Mouse (Mus musculus): ENCODE data around the gene Taar8b.
"Not testable (repeated sequence)": the region's sequence is repeated elsewhere in the genome, so short reads cannot be mapped to it uniquely, and the experiment has no call there.

The Taar8b gene

DNA sequence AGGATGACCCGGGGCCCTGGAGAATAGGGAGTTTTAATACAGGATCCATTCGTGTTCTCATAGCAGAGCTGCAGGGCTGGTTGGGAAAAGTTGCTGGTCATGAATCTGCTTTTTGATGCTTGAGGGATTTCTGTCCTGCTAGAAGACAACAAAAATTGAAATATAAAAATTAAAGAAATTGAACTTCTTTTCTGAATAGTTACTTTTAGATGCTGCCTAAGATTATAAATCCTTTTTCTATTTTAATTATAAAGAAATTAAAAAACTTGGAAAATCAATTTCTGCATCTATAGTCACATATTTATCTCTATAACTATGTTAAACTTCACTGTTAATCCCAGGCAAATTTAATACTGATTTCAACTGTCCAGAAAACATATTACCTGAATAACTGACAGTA is at the start of gene Taar8b:
Gene Taar8b (minus strand): TSS at position 101 of the 400 bp plus-strand sequence.
- DNase-seq, result no peak

DNA sequence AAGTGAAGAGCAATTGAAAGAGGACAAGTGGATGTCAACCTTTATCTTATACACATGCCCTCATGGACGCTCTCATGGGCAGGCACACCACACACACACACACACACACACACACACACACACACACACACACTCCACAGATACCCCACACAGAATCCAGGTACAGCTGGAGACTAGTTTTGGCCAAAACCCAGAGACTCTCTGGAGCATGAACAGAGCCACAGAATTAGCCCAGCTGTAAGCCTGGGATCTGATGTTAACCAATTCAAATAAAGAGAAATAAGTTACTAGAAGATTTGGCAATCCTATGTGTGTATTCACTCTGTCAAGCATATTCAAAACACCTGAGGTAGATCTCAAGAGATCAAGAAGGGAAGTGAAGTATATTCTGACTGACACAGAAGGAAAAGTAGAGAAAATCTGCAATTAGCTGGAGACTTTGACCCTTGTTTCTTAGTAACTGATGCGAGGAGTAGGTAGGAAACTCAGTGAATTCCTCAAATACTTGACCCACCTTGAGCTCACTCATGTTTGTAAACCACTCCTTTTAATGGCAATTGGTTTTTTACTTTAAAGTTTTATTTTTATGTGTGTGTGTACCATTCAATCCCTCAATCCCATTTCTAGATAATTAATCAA is 46.6 kb upstream of the Taar8b start:
- DNase-seq, result no peak

GRCm38 (mm10) chr10:24134071-24134645 is 42.1 kb upstream of the Taar8b start:
- no peak for DNase-seq

GRCm38 (mm10) chr10:24133132-24133531 is 41.0 kb upstream of the Taar8b start:
- DNase-seq, result no peak

DNA sequence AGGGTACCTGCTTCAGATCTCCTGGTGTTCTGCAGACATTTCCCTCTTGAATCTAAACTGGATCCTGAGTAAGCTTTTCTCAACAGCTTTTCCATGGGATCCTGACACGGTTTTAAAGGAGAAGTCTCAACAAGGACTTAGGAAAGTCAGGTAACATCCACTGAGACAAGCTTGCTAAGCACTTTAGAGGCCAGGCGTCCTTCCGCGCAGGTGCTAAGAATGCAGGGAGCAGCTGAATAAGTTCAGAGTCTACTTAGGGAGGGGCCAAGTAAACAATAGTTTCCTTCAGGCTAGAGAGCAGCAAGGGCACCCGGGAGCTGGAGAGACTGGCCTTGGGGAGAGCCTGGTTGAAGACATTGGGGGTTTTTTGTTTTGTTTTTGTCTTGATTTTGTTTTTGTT is 40.2 kb upstream of the Taar8b start:
- DNase-seq, result peak; percentile 44

- DNase-seq, result peak; percentile 78
Observed at GRCm38 (mm10) chr10:24131451-24132262, 39.6 kb upstream of the Taar8b start.

DNA sequence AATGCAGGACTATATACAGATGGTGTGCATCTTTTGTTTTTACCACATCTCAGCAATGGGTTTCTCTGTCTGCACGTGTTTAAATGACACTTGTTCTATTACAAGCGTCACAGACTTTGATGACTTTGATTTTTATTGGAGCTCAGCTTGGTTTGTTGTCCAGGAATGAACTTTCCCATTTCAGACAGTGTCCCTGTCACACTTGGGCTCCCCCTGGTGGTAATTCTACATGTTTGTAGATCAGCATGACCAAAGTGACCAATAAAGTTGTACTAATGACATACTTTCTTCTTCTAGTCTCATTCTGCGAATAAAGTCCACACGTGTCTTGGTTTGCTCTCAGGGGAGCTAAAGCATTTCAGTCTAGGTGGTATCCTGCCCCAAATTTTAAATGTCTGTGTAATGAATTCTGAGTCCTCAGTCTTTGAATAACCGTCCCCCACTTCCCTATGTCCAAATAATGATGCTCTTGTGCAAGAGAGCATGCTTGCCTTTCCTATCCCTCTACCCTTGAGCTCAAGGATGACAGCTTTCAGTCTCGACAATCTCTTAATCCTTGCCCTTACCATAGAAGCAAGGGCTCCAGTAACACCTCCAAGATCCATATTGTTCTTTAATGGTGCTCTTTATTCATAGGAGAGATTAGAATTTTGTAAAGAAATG is 19.2 kb upstream of the Taar8b start:
- peak; percentile 72 for DNase-seq

- not testable (repeated sequence) for DNase-seq
Observed at GRCm38 (mm10) chr10:24109434-24109833, 17.3 kb upstream of the Taar8b start, which contains the start of gene Taar9. Taar9 (minus strand) TSS chr10:24109534.

GRCm38 (mm10) chr10:24108236-24108635 is 16.1 kb upstream of the Taar8b start:
- DNase-seq, result no peak

DNA sequence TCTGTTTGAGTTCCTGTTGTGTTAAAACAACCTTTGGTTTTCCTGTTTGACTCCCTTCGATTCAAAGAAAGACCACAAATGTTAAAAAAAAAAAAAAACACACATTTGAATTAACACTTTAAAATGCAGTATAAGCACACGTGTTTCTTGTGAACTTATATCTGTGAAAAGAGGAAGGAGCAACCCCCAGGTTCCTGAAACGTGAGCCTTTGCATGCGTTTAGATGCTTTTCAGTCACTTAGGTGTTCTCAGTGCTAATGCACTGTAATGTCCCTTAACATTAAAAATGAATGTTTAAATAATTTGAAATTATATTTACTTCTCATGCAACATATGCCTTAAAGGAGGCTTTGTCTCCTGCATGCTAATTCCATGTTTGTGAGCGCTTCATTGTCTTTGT is 15.7 kb upstream of the Taar8b start:
- no peak for DNase-seq

- not testable (repeated sequence) for DNase-seq
Observed at GRCm38 (mm10) chr10:24103299-24103698, 11.2 kb upstream of the Taar8b start.

GRCm38 (mm10) chr10:24101812-24102211 is 9.7 kb upstream of the Taar8b start, which contains the start of gene Taar8c:
Taar8c (minus strand) TSS chr10:24101912.
- DNase-seq, result not testable (repeated sequence)

DNA sequence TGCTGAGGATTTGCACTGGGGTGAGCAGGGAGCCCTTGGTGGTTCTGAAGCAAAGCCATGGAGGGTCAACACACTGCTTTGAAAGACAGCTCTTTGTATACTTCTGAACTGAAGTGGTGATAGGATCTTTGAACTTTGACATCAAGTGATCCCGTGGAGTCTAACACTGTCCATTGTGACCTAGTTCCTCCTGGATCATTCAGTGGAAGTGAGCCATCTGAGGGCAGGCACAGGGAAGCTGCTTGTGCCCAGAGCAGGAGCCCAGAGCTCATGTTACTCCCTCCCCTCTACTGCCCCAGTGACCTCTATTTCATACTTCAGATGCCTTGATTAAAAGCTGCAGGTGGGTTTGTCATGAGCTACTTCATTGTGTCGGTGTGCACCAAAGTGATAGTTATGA is 4.9 kb upstream of the Taar8b start:
- not testable (repeated sequence) for DNase-seq

- DNase-seq, result no peak
Observed at GRCm38 (mm10) chr10:24087168-24087567, 4.9 kb downstream of the Taar8b start.

DNA sequence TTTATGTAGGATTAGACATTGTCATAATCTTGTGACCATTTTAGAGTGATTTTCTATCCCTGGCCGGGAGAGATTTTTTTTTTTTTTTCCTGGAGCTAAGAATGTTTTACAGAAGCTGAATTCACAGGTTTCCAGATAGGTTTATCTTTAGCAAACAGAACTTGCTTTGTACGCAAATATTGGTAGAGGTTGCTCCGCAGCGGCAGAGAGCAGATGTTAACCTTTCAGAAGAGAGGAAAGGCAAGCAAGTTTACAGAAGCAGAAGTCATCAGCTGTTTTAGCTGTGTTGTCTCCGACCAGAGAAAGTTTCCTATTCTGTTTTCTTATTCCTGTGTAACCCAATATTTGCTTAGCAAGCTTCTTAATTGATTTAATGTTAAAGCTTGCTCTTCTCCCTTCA is 5.5 kb downstream of the Taar8b start:
- DNase-seq, result no peak

- DNase-seq, result no peak
Observed at GRCm38 (mm10) chr10:24085936-24086335, 6.2 kb downstream of the Taar8b start.

GRCm38 (mm10) chr10:24080166-24080565 is 11.9 kb downstream of the Taar8b start:
- peak; percentile 53 for DNase-seq

GRCm38 (mm10) chr10:24076200-24076599 is 15.9 kb downstream of the Taar8b start, which contains the start of gene Taar8a:
Taar8a (plus strand) TSS chr10:24076500.
- DNase-seq, result not testable (repeated sequence)

DNA sequence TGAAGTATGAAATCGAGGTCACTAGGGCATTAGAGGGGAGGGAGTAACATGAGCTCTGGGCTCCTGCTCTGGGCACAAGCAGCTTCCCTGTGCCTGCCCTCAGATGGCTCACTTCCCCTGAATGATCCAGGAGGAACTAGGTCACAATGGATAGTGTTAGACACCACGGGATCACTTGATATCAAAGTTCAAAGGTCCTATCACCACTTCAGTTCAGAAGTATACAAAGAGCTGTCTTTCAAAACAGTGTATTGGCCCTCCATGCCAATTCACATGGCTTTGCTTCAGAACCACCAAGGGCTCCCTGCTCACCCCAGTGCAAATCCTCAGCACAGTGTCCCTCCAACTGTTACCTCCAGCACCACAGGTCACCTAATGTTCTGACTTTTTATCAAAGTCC is 17.3 kb downstream of the Taar8b start:
- DNase-seq, result not testable (repeated sequence)

DNA sequence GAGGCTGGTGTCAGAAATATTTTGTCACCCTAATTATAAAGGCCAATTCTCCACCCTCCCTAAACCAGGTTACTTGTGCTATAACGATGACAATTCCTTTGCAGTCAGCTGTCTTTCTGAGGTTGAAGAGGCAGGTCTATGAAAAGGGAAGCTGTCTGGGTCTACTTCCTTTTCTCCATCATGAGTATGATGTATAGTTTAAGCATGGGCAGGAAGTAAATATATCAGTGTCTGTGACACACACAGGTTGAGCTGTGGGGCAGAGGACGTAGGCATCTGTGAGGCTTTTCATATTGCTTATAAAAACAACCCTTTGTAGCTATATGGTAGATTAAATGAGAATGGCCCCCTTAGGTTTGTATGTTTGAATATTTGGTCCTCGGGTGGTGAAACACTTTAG is 33.1 kb downstream of the Taar8b start:
- no peak for DNase-seq

DNA sequence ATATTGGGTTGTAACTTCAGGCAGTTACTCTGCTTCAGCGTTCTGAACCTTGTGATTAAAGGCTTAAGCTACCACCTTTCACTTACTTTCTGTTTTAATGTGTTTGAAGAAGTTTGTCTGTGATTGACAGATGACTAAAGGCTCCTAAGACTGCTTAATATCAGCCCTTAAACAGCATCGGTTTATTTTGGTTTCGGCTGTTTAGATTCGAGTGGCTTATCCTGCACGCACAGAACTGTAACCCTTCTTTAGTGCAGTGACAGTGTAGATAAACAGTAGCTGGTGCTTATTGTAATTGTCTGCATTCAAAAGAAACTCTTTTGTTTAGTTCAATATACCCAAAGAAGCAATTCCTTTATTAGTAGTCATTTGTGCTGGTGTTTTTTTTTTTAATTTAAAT is 40.1 kb downstream of the Taar8b start:
- no peak for DNase-seq

DNA sequence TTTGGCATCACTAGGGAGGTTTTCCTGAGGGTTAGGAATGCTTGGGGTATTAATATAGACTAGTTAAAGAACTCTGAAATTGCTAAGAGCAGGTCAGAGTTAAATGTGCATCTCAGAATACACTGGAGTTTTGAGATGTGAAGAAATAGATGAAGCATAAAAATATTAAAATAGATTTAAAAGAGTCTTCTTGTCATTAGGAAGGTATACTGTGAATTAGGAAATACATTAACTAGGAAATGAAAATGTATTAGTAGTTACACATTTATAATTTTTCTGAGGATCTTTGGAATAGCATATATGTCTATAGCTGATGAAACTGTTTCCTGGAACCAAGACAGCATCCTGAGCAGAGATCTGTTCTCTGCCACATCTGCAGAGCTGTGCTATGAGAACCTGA is 42.9 kb downstream of the Taar8b start, which contains the start of gene Taar7f:
Gene Taar7f (plus strand): TSS at position 301 of the 400 bp plus-strand sequence.
- no peak for DNase-seq
